Mouse (Mus musculus): ENCODE data around the gene Arnt2. TPM values are rescaled to one million over a fixed set of nuclear protein-coding genes. Genes with fewer than 3 reads are reported as not detected.

The Arnt2 gene
- polyA plus RNA-seq, 1 experiment from 2014 or later, result not detected

GRCm38 (mm10) chr7:84408282-84408681, 1.7 kb downstream of the Arnt2 start:
- Histone ChIP-seq H3K4me3 (ENCODE audit: low read depth, low read length) (no peak overlapping the region), H3K27ac (ENCODE audit: low read depth) (no peak overlapping the region), H3K4me1 (ENCODE audit: insufficient read depth) (peaks cover 3% of the 10 kb centered on the region), H3K9ac (replicated peaks) (no peak overlapping the region), H3K4me2 (ENCODE audit: low read depth, low read length) (no peak overlapping the region), H3K36me3 (replicated peaks; ENCODE audit: insufficient read depth, low read length) (no peaks in the 10 kb centered on the region), H3K27me3 (ENCODE audit: insufficient read depth, low read length) (peaks cover 40% of the 10 kb centered on the region), H3K9me3 (ENCODE audit: low read length) (no peaks in the 10 kb centered on the region)
- TF ChIP-seq CTCF (IDR thresholded peaks at IDR 0.05; ENCODE audit: low read depth) (no peak), EP300 (IDR thresholded peaks at IDR 0.05; ENCODE audit: low read depth) (no peak)
- ATAC-seq (no peak), DNase-seq (no peak)
- 57% methylated on average over 5 of the region's 5 CpGs for WGBS (ENCODE audit: insufficient replicate concordance)

GRCm38 (mm10) chr7:84403371-84403770, 6.6 kb downstream of the Arnt2 start:
- TF ChIP-seq CTCF (IDR thresholded peaks at IDR 0.05; ENCODE audit: low read depth), result no peak
- no peak for TF ChIP-seq EP300 (IDR thresholded peaks at IDR 0.05; ENCODE audit: low read depth)
- no peak overlapping the region for H3K4me2 ChIP-seq (ENCODE audit: low read depth, low read length)
- H3K27ac ChIP-seq (ENCODE audit: low read depth), result no peak overlapping the region
- DNase-seq, result no peak
- no peaks in the 10 kb centered on the region for H3K4me1 ChIP-seq (ENCODE audit: insufficient read depth)
- no peak overlapping the region for H3K9ac ChIP-seq (replicated peaks)
- H3K9me3 ChIP-seq (ENCODE audit: low read length), result no peaks in the 10 kb centered on the region
- H3K27me3 ChIP-seq (ENCODE audit: insufficient read depth, low read length), result peaks cover 8% of the 10 kb centered on the region; the same call in 1 of the 2 replicates
- ATAC-seq, result no peak
- no peaks in the 10 kb centered on the region for H3K36me3 ChIP-seq (replicated peaks; ENCODE audit: insufficient read depth, low read length)
- 63% methylated on average over 5 of the region's 5 CpGs for WGBS (ENCODE audit: insufficient replicate concordance)
- no peak overlapping the region for H3K4me3 ChIP-seq (ENCODE audit: low read depth, low read length)

- H3K4me3 ChIP-seq (ENCODE audit: low read depth, low read length), result no peak overlapping the region
- no peaks in the 10 kb centered on the region for H3K9me3 ChIP-seq (ENCODE audit: low read length)
- TF ChIP-seq CTCF (IDR thresholded peaks at IDR 0.05; ENCODE audit: low read depth), result no peak
- TF ChIP-seq EP300 (IDR thresholded peaks at IDR 0.05; ENCODE audit: low read depth), result no peak
- no peak overlapping the region for H3K9ac ChIP-seq (replicated peaks)
- H3K4me1 ChIP-seq (ENCODE audit: insufficient read depth), result no peaks in the 10 kb centered on the region
- DNase-seq (no peak), ATAC-seq (no peak)
- H3K4me2 ChIP-seq (ENCODE audit: low read depth, low read length), result no peak overlapping the region
- no peaks in the 10 kb centered on the region for H3K36me3 ChIP-seq (replicated peaks; ENCODE audit: insufficient read depth, low read length)
- no peaks in the 10 kb centered on the region for H3K27me3 ChIP-seq (ENCODE audit: insufficient read depth, low read length)
- H3K27ac ChIP-seq (ENCODE audit: low read depth), result no peak overlapping the region
- WGBS (ENCODE audit: insufficient replicate concordance), result 55% methylated on average over 9 of the region's 9 CpGs
Measured at GRCm38 (mm10) chr7:84401641-84402455, 8.1 kb downstream of the Arnt2 start.

GRCm38 (mm10) chr7:84397320-84397719, 12.7 kb downstream of the Arnt2 start:
- WGBS (ENCODE audit: insufficient replicate concordance), result 66% methylated on average over 1 of the region's 1 CpGs
- Histone ChIP-seq H3K27me3 (ENCODE audit: insufficient read depth, low read length) (no peaks in the 10 kb centered on the region), H3K9me3 (ENCODE audit: low read length) (no peaks in the 10 kb centered on the region), H3K36me3 (replicated peaks; ENCODE audit: insufficient read depth, low read length) (no peaks in the 10 kb centered on the region), H3K4me3 (ENCODE audit: low read depth, low read length) (no peak overlapping the region), H3K27ac (ENCODE audit: low read depth) (no peak overlapping the region), H3K9ac (replicated peaks) (no peak overlapping the region), H3K4me2 (ENCODE audit: low read depth, low read length) (no peak overlapping the region), H3K4me1 (ENCODE audit: insufficient read depth) (no peaks in the 10 kb centered on the region)
- no peak for ATAC-seq
- TF ChIP-seq EP300 (IDR thresholded peaks at IDR 0.05; ENCODE audit: low read depth), result no peak
- no peak for DNase-seq

GRCm38 (mm10) chr7:84396581-84396980, 13.4 kb downstream of the Arnt2 start:
- Histone ChIP-seq H3K9me3 (ENCODE audit: low read length) (no peaks in the 10 kb centered on the region), H3K4me2 (ENCODE audit: low read depth, low read length) (no peak overlapping the region), H3K27me3 (ENCODE audit: insufficient read depth, low read length) (no peaks in the 10 kb centered on the region), H3K36me3 (replicated peaks; ENCODE audit: insufficient read depth, low read length) (no peaks in the 10 kb centered on the region), H3K4me1 (ENCODE audit: insufficient read depth) (no peaks in the 10 kb centered on the region), H3K4me3 (ENCODE audit: low read depth, low read length) (no peak overlapping the region), H3K9ac (replicated peaks) (no peak overlapping the region), H3K27ac (ENCODE audit: low read depth) (no peak overlapping the region)
- no peak for DNase-seq
- TF ChIP-seq EP300 (IDR thresholded peaks at IDR 0.05; ENCODE audit: low read depth), result no peak
- TF ChIP-seq CTCF (IDR thresholded peaks at IDR 0.05; ENCODE audit: low read depth), result no peak
- 80% methylated on average over 3 of the region's 3 CpGs for WGBS (ENCODE audit: insufficient replicate concordance)
- ATAC-seq, result no peak

GRCm38 (mm10) chr7:84387826-84388225, 22.1 kb downstream of the Arnt2 start:
- no peak overlapping the region for H3K4me3 ChIP-seq (ENCODE audit: low read depth, low read length)
- no peaks in the 10 kb centered on the region for H3K36me3 ChIP-seq (replicated peaks; ENCODE audit: insufficient read depth, low read length)
- H3K27me3 ChIP-seq (ENCODE audit: insufficient read depth, low read length), result no peaks in the 10 kb centered on the region
- H3K9me3 ChIP-seq (ENCODE audit: low read length), result no peaks in the 10 kb centered on the region
- TF ChIP-seq CTCF (IDR thresholded peaks at IDR 0.05; ENCODE audit: low read depth) (no peak), EP300 (IDR thresholded peaks at IDR 0.05; ENCODE audit: low read depth) (no peak)
- no peak for ATAC-seq
- H3K9ac ChIP-seq (replicated peaks), result no peak overlapping the region
- no peaks in the 10 kb centered on the region for H3K4me1 ChIP-seq (ENCODE audit: insufficient read depth)
- no peak overlapping the region for H3K27ac ChIP-seq (ENCODE audit: low read depth)
- DNase-seq, result no peak
- WGBS (ENCODE audit: insufficient replicate concordance), result 60% methylated on average over 3 of the region's 3 CpGs
- H3K4me2 ChIP-seq (ENCODE audit: low read depth, low read length), result no peak overlapping the region

Measured in liver, postnatal 0 days (tissue).